Mouse (Mus musculus): ENCODE measurements around the gene Ager.

Ager gene

GRCm38 (mm10) chr17:34585121-34585520 lies 12.5 kb upstream of the Ager start:
- DNase-seq (ENCODE audit: extremely low spot score, low read depth, low spot score) = no peak

- no peak for DNase-seq (ENCODE audit: extremely low spot score, low read depth, low spot score)
Measured at GRCm38 (mm10) chr17:34585877-34586771, 11.5 kb upstream of the Ager start.

- no peak for DNase-seq (ENCODE audit: extremely low spot score, low read depth, low spot score)
Measured at GRCm38 (mm10) chr17:34586796-34587422, 10.8 kb upstream of the Ager start.

DNA sequence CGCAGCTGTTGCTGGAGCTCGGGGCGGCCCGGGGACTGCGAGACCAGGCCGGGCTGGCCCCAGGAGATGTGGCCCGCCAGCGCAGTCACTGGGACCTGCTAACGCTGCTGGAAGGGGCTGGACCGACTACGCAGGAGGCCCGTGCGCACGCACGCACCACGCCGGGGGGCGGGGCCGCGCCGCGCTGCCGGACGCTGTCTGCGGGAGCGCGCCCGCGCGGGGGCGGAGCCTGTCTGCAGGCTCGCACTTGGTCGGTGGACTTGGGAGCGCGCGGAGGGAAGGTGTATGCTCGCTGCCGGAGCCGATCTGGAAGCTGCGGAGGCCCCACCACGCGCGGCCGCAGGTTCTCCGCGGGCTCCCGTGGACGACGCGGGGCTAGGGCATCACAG lies 10.2 kb upstream of the Ager start:
- DNase-seq (ENCODE audit: extremely low spot score, low read depth, low spot score) = no peak

GRCm38 (mm10) chr17:34587814-34588213 lies 9.8 kb upstream of the Ager start:
- DNase-seq (ENCODE audit: extremely low spot score, low read depth, low spot score) = no peak

DNA sequence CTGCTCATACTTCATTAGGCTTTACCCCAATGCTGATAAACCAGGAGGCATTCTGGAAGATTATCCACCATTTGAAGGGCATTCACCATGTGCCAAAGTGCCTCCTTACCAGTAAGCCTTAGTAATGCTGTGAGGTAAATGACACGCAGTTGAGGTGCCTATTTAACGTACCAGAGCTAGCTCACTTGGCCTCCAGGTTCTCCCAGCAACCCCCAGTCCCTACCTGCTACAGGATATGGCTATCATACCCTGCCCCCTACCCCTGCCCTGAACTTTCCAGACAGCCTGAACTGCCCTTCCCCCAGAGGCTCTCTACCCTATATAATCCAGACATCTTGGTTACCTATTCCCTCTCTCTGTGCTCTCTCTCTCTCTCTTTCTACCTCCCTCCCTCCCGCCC lies 8.9 kb upstream of the Ager start:
- DNase-seq (ENCODE audit: extremely low spot score, low read depth, low spot score) = no peak

GRCm38 (mm10) chr17:34589206-34589605 lies 8.5 kb upstream of the Ager start:
- DNase-seq (ENCODE audit: extremely low spot score, low read depth, low spot score) = no peak

DNA sequence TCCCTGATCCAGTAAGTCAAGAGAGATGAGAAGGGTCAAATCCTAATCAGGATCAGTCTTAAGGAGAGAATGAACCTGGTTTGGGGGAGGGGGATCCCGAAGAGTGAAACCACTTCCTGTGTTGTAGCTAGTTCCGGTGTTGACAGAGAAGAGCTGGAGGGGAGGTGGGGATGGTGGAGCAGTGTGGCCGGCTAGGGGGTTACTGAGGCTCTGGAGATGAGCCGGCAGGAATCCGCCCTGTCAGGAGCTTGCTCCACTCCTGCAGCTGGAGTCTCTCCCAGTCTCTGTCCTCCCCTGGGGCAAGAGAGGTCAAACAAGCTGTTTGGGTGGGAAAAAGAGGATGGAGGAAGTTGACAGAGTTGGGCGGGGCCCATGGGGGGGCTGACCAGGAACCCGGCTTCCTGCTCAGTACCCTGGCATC lies 8.0 kb upstream of the Ager start, which contains the start of gene Gpsm3:
Gpsm3 (plus strand) TSS at position 126 of the 421 bp plus-strand sequence.
- DNase-seq (ENCODE audit: extremely low spot score, low read depth, low spot score) = no peak

DNA sequence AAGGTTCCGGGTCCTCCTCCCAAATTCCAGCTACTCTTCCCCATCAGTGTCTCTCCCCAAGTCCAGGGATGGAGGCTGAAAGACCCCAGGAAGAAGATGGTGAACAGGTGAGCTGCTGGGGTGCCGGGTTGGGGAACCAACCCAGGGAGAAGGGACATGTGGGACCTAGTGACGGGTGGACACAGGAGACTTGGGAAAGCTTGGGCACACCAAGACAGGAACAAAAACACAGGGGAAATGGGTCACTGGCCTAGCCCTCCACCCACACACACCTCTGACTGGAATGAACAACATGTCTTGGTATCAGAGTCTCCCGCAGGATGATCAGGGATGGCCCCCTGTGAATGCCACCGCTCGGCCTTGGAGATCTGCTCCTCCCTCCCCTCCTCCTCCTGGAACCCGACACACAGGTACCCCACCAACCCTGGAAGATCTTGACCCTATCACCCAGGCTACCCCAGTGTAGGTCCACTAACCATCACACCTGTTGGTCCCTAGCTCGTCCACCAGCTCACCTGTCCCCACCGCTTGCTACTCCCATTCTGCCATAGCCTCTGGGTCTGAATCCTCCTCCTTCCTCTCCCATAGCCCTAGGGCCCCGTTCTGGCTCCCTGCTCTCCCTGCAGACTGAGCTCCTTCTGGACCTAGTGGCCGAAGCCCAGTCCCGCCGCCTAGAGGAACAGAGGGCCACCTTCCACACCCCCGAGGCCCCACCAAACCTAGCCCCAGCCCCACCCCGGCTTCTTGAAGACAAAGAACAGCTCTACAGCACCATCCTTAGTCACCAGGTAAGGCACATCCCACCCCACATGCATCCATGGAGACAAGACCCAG lies 7.3 kb upstream of the Ager start:
- no peak for DNase-seq (ENCODE audit: extremely low spot score, low read depth, low spot score)

DNA sequence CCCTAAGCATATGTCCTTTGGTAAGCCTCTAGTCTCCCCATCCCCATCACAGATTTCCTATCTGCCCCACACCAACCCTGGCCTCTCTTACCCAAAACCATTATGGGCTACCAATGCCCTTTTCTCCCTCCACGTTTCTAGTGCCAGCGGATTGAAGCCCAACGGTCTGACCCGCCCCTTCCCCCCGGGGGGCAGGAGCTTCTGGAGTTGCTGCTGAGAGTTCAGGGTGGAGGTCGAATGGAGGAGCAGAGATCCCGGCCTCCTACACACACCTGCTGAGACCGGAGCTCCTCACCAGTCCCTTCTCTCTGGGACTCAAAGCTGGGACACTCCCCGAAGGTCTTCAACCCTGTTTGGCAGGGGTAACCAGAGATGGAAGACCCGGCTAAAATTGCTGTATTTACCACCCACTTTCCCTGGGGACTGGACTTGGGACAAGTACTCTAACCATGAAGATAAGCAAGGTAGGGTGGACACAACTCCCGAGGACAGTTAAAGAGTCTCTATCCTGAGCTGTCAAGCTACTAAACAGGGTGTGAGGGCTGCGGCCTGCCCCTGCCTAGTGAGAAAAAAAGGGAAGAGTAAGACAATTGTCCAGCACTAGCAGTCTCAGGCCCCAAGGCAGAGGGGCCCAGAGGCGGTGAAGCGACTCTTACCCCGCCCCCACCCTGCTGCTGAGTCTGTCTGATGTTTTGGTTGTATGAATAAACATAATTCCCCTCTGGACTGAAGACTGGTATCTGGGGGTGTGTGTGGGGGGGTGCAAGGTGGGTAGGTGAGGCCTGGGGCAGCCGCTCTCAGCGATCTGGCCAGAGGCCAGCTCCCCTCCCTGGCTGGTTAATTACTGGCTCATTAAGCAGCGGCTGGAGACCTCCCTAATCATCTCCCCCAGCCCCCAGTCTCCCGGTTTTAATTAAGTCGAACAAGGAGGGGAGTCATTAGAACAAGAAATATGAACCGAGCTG lies 6.4 kb upstream of the Ager start, which contains the start of gene Pbx2:
Pbx2 (plus strand) TSS at position 238 of the 965 bp plus-strand sequence.
- DNase-seq (ENCODE audit: extremely low spot score, low read depth, low spot score) = no peak

- DNase-seq (ENCODE audit: extremely low spot score, low read depth, low spot score) = no peak
Measured at GRCm38 (mm10) chr17:34591994-34592375, 5.7 kb upstream of the Ager start.

DNA sequence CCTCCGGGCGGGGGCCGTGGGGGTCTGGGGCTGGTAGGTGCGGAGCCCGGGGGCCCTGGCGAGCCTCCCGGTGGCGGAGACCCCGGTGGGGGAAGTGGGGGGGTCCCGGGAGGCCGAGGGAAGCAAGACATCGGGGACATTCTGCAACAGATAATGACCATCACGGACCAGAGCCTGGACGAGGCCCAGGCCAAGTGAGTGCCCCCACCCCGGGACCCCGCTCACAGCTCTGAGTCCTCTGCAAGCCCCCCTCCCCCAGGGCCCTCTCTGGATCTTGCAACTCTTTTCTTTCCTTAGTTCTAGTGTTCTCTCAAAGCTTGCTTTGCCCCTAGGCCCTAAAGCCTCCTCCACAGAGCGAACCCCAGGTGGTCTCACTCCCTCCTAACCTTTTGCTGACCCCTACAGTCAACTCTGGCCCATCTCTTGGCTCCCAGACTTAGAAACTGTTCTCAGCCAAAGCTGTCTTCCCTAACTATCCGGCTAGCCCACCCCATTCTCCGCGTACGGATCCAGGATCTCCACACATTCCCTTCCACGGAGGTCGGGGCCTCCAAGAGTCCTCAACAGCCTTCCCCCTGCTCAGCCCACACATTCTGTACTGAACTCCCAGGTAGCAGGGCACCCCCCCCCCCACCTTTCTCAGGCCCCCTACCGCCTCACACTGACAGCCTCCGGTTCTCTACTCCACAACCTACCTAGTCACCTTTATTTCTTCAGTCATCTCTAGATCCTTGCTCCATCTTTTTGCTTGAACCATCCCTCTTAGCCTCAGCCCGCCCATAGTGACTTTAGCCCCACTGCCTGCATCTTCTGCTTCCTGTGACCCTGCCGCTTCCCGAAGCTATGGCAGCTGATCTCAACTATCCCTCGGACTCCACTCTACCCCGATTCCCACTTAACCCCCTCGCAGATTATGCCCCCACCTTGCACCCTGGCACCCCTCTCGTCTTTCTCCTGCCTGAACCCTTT lies 4.8 kb upstream of the Ager start:
- DNase-seq (ENCODE audit: extremely low spot score, low read depth, low spot score) = no peak

DNA sequence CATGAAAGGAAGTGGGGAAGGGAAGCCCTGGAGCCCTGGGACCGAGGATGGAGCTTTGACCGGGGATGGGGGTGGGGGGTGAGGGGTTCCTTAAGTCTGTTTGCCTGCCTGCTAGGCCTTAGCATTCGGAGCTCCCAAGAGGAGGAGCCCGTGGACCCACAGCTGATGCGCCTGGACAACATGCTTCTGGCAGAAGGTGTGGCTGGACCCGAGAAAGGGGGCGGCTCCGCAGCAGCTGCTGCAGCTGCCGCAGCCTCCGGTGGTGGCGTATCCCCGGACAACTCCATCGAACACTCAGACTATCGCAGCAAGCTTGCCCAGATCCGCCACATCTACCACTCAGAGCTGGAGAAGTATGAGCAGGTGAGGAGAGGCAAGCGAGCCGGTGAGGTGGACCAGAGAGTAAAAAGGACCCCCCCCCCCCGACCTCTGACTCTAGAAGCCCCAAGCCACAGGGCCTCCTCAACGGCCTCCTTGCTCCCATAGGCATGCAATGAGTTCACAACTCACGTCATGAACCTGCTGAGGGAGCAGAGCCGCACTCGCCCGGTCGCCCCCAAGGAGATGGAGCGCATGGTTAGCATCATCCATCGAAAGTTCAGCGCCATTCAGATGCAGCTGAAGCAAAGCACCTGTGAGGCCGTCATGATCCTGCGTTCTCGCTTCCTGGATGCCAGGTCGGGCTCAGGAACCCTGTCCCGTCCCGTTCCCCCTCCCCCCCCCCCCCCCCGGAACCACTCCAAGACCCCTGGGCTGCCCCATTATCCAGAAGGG lies 3.7 kb upstream of the Ager start:
- no peak for DNase-seq (ENCODE audit: extremely low spot score, low read depth, low spot score)

DNA sequence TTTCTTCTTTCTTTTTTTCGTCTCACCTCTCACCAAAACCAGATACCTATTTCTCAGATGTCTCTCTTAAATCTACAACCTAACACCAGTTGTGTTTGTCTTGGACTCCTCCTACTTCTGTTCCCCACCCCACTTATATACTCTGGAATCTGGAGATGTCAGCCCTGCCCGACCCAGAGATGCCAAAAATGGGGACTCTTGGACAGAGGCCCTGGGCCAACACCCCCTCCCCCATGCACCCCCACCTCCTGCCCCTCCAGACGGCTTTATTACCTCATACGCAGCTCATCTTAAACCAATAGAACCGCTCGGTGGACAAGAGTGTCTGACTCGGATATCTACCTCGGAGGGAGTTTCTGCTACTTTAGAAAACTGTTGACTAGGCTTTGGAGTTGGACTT lies 1.6 kb upstream of the Ager start:
- DNase-seq (ENCODE audit: extremely low spot score, low read depth, low spot score) = no peak

DNA sequence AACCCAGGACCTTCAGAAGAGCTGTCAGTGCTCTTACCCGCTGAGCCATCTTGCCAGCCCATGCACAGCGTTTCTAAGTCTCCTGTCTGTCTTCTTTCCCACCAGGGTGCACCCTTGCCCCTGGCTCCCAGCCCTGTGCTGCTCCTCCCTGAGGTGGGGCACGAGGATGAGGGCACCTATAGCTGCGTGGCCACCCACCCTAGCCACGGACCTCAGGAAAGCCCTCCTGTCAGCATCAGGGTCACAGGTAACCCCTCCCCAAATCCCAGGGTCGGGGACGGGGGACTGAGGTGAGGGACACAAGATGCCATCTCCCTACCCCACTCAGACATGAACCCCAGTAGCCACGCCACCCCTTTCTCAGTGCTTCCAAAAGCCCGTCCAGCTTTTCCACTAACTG lies 2.2 kb downstream of the Ager start:
- DNase-seq (ENCODE audit: extremely low spot score, low read depth, low spot score) = no peak

- DNase-seq (ENCODE audit: extremely low spot score, low read depth, low spot score) = no peak
Measured at GRCm38 (mm10) chr17:34601796-34602195, 4.1 kb downstream of the Ager start.

DNA sequence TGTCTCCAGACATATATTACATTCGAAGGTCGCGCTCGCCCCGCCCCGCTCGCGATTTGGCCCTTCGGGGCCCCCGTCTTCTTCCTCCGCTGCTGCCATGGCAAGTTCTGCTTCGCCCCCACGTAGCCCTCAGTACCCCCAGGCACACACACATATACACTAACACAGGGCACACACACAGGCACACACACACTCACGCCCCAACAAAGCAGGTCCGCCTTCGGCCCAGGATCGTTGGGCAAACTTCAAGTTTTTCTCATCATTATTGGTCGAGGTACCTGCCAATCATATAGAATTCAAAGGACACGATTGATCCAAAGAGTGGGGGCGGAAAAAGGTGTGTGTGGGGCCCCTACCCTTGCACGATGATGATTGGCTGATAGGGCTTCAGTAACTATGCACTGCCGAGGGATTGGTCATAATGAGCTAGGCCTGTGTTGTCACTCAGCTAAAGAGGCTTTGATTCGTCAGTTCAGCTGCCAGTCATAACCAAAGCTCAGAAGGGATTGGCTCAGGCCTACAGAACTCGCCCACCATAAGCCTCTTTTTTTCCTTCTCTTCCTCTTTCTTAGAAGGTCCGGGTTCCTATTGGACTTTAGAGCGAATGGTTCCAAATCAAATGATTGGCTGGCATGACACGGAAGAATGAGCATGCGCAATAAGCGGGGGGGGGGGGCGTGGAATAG lies 5.9 kb downstream of the Ager start, which contains the start of gene Rnf5:
Rnf5 (minus strand) TSS at position 316 of the 686 bp plus-strand sequence.
- peak; percentile 100 for DNase-seq (ENCODE audit: extremely low spot score, low read depth, low spot score)

GRCm38 (mm10) chr17:34604061-34604508 lies 6.4 kb downstream of the Ager start, which contains the start of gene Agpat1:
Gene Agpat1, plus strand, starts transcription at chr17:34604262.
- peak; percentile 97 for DNase-seq (ENCODE audit: extremely low spot score, low read depth, low spot score)

All from hindlimb bud, embryonic 11.5 days (tissue).